Mouse (Mus musculus) right cerebral cortex, postnatal 25 days (tissue): ENCODE results near the gene Ankrd44.
"Not testable (repeated sequence)": the region's sequence is repeated elsewhere in the genome, so short reads cannot be mapped to it uniquely, and the experiment has no call there.

Experiments
- DNase-seq: peaks from one replicate; pipeline ENCODE4 v3.0.0; 2022

Ankrd44 gene

GRCm38 (mm10) chr1:54925971-54926771, at the start of gene Ankrd44:
Ankrd44 (minus strand) TSS chr1:54926387.
- DNase-seq: peak; percentile 80

DNA sequence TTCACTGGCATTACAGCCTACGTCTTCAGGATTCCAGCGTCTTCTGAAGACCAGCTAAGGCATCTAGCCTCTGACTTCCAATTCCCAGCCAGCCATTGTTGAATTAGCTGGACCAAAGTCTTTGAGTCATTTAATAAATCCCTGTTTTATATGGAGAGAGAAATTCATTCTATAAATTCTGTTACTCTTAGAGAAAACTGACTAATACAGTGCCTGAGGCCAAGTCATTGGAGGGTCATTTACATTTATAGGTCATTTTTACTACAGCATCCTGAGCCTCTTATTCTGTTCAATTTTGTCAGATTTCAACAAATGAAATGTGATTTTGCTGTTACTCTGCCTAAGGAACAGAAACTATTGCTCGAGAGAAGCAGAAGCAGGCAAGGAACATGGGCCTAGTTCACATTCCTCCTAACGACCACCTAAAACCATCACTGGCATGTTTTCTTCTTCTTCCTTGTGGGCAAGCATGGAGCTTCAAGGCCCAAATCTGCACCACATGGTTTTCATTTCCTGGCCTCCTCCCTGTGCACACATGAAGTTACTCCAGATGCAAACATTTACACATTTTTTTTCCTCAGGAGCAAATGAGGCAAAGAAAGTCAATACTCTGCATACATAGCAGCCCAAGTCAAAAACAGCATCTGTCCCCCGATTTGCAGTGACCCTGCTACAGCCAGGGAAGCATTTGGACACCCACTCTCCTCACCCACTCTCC, 45.7 kb upstream of the Ankrd44 start:
- DNase-seq: no peak

GRCm38 (mm10) chr1:54966858-54967257, 40.7 kb upstream of the Ankrd44 start:
- no peak for DNase-seq

DNA sequence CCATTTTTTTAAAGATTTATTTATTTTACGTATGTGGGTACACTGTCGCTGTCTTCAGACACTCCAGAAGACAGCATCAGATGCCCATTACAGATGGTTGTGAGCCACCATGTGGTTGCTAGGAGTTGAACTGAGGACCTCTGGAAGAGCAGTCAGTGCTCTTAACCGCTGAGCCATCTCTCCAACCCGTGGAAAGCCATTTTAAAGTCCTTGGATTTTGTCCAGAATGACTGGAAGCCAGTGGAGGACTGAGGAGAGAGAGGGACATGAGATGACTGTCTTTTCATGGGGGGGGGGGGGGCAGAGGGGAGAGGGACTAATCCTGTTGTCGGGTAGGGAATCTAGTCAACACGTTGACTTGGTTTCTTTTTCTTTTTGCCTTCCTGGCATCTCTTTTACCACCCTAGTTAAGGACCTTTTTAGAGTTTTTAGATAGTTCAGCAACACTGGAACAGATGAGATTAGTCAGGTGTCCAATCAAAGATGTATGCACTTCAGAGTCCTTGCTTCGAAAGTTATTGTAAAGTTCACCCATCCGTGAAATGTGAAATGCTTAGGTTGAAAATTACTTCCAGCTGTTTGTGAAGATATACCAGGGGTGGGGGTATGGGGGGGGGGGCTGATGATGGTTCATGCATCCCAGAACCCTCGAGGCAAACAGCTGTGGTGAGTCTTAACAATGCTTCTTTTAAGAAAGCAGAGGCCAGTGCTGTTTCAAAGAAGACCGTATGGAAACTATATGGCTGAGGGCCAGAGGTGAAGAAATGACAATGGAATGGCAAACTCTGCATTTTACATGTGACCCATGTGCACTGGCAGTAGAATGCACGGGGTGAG, 39.2 kb upstream of the Ankrd44 start:
- no peak for DNase-seq

DNA sequence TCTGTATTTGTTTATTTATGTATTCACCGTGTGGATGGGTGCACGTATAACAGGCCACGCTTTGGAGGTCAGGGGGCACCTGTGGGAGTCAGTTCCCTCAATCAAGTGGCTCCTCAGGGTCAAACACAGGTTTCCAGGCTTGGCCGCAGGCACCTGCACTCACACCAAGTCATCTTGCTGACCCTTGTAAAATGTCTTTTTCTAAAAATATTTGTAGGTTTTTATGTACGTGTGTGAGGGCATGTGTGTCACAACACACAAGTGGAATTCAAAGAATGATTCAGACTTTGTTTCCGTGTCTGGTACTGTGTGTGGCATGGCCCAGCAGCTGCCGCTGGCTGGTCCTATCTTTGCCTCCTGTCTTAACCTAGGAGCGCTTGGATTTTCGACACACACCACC, 35.5 kb upstream of the Ankrd44 start:
- DNase-seq: no peak

DNA sequence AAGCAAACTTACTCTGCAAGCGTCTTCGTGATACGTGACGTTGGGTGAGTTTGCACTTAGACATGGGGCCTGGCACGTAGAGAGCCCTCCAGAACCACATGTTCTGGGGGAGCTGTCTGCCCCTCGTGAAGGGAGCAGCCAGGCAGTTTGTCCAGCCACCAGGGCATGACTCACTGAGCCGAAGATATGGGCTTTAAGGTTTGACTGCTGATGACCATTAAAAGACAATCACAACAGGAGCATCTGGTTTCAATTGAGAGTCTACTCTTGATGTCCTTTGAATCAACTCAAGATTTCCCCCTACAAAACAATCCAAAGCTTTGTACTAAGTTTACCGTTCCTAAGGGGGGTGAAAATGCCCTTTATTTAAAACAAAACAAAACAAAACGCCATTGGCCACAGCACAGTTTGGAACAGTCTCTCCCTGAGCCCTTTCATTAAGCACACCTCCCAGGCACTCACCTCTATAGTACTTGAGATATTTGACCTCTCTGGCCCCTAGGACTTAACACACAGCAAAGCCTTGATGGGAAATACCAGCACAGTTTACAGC, 34.5 kb upstream of the Ankrd44 start:
- DNase-seq: no peak

DNA sequence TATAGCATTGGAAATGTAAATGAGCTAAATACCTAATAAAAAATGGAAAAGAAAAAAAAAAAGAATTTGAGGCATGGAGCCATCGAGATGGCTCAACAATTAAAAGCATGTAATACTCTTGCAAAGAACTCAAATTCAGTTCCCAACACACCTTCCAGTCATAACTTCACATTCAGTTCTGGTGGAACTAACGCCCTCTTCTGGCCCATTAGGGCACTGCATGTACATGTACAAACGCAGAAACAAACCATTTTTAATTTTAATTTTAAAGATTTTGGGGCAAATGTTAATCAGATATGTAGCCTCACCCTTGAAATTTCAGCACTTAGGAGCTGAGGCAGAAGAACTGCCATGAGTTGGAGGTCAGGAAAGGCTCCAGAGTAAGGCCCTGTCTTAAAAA, 32.3 kb upstream of the Ankrd44 start:
- no peak for DNase-seq

- not testable (repeated sequence) for DNase-seq
These were observed 30.8 kb upstream of the Ankrd44 start for GRCm38 (mm10) chr1:54956995-54957394.

- no peak for DNase-seq
These were observed 28.7 kb upstream of the Ankrd44 start for GRCm38 (mm10) chr1:54954856-54955255.

DNA sequence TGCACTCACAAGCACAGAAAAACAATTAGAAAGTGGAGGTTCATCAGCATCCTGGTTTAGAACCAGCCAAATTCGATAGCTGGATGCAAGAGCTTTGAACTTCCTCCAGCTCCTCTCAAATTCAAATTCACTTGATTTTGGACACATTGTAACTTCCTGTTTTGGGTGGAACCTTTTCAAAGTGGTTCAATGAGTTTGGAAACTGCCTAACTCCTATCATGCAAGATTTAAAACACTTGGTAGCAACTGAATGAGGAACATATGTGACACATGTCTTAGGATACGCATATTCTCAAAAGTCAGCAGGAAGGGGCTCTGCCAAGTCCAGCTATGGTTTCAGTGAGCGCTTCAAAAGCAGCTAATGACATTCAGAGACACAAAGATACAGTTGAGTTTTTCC, 18.5 kb upstream of the Ankrd44 start:
- no peak for DNase-seq

DNA sequence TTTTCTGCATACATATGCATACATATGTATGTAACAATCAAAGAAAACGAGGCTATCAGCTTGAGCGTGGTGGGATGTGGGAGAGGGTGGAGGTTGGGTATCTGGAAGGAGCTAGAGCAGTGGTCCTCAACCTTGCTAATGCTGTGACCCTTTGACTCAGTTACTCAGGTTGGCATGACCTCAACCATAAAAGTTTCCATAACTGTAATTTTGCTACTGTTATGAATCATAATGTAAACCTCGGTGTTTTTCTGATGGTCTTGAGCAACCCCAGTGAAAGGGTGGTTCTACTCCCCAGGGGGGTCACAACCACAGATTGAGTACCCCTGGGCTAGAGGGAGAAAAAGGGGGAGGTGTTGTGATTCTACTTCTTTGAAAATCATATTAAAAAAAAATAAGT, 9.3 kb upstream of the Ankrd44 start:
- no peak for DNase-seq

DNA sequence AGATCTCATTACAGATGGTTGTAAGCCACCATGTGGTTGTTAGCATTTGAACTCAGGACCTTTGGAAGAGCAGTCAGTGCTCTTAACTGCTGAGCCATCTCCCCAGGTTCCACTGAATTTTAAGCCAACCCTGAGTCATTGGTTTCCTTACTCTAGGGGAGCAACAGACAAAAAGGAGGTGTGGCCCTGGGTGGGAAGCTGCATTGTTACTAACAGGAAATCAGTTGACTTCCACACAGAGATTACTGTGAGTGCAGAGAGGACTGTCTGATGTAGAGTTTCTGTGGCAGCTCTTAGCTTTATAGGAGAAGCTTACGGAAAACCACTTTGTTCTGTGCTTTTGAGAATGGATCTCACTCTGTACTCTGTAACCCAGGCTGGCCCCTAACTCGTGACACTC, 8.7 kb upstream of the Ankrd44 start:
- no peak for DNase-seq

DNA sequence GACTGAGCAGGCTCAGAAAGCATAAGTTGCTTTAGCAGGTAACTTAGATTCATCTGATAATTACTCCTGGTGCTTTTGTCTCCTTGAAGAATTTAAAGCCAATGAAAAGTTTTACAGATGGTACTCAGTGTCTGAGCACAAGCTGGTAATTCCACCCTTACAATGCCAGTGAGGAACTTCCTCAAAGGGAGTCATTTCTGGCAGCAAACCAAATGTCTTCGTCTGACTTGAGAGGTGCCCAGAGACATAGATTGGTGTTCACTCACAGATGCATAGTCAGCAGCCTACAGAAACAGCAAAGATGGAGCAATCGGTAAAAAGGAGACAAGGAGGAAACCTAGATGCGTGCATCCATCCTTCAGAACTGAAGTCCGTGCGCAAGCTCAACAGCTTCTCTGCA, 7.5 kb upstream of the Ankrd44 start:
- DNase-seq: no peak

- no peak for DNase-seq
These were observed 6.4 kb upstream of the Ankrd44 start for GRCm38 (mm10) chr1:54932456-54933115.

GRCm38 (mm10) chr1:54931231-54931630, 5.0 kb upstream of the Ankrd44 start:
- no peak for DNase-seq

- no peak for DNase-seq
These were observed 4.5 kb upstream of the Ankrd44 start for GRCm38 (mm10) chr1:54930670-54931200.

DNA sequence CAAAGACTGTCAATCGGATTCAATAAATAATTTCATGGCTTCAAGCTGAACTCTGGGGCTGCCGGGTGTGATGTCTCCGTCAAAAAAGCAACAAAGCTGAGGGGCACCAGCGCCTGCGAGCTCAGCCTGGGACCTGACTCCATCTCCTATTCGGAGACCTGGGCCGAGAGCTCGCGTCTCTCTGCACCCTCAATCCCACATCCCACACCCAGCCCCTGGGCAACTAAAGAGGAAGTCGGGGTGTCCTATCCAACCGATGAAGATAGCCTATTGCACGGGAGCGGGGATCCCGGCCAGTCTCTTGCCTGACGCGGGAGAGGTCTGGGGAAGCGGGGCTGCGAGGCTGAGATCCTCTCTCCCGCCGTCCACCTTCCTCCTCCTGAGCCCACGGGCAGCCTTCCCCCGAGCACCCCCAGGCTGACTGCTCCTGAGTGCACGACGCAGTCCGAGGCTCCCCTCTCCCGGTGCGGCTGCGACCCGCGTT, 694 bp downstream of the Ankrd44 start:
- DNase-seq: peak; percentile 31

GRCm38 (mm10) chr1:54924760-54925159, 1.4 kb downstream of the Ankrd44 start:
- no peak for DNase-seq

- DNase-seq: no peak
These were observed 1.9 kb downstream of the Ankrd44 start for GRCm38 (mm10) chr1:54924309-54924685.

DNA sequence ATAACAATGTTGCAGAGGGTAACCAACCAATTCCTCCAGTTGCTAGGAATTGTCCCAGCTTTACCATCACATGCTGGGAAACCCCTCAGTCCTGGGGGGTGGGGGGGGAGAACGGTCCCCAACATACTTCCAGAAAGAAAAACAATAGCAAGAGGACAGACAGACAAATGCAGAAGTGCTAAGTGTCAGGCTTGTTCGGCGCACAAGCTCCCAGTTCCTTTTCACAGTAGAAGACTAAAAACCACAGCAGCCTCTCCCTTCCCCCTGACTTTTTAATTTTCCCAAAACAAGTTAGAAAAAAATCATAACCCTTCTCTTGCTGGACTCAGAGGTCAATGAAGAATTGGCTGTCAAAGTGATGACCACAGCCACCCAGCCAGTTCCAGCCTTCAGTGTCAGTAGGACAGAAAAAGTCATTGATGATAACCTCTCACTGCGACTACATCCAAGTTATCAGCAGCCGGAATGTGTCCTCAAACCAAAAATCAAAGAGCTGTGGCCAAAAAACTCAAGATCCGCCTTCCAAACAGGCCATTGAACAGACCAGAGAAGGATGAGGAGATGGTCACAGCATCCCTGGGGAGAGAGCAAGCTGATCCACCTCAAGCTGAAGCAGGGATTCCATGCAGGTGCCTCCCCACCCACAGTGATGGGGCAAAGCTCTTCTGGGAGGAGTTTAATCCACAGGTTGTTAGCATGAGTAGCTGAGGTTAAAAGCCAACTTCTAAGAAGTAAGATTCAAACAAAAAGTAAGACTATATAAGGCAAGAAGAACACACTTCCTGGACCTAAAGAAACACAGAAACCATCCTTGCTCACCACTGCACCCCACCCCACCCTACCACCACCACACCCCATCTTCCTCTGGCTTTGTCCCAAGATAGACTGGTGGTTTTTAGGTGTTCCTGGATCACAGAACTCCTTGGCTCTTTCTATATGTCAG, 2.5 kb downstream of the Ankrd44 start:
- no peak for DNase-seq

DNA sequence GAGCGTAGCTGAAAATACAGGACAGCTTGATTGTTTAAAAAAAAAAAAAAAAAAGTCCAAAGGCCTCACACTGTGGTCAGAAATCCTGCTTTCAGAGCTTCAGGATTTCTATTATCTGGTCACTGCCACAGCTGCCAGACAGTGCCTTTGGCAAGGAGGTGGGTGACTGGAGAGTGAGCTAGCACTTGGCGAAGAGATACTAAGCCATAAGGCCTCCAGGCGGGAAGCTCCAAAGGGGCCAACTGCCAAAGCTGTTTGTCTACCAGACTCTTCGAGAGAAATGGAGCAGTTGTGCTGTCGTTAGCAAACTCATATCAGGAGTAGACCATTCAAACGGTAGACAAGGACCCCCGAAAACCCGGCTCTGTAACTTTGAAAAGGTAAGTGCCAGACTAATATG, 3.5 kb downstream of the Ankrd44 start:
- no peak for DNase-seq
